Mouse (Mus musculus) neural tube, embryonic 15.5 days (tissue): ENCODE measurements around the gene Arhgdib. TPM values are rescaled to one million over a fixed set of nuclear protein-coding genes. Genes with fewer than 3 reads are reported as not detected.
A peak's percentile ranks its signal among the peaks of the same experiment; 100 is the strongest.
"Not testable (repeated sequence)": the region's sequence is repeated elsewhere in the genome, so short reads cannot be mapped to it uniquely, and the experiment has no call there.

Experiments
- ATAC-seq: fragments of 200-750 bp; cut with Nextera tagmentation; 2 replicates; pipeline ENCODE4 v1.8.0; 2017; ENCODE audit warnings: mild to moderate bottlenecking, moderate TSS enrichment, moderate library complexity; ENCODE audit not compliant: low FRiP score
- H3K27ac ChIP-seq: fragments of 300-500 bp; sonication (generic); replicated peaks from 2 replicates; pipeline ENCODE4 v1.5.1; 2015; ENCODE audit warnings: mild to moderate bottlenecking, inconsistent platforms
- H3K27me3 ChIP-seq: fragments of 300-500 bp; sonication (generic); replicated peaks from 2 replicates; pipeline ENCODE4 v1.6.1; 2015; ENCODE audit warnings: inconsistent platforms
- H3K36me3 ChIP-seq: fragments of 300-500 bp; sonication (generic); 2 replicates; pipeline ENCODE4 v1.6.1; 2015; ENCODE audit warnings: inconsistent platforms
- H3K4me1 ChIP-seq: fragments of 300-500 bp; sonication (generic); 2 replicates; pipeline ENCODE4 v1.6.1; 2015; ENCODE audit warnings: inconsistent platforms
- H3K4me2 ChIP-seq: fragments of 300-500 bp; sonication (generic); 2 replicates; pipeline ENCODE4 v1.6.1; 2015; ENCODE audit warnings: inconsistent platforms, mild to moderate bottlenecking, moderate library complexity
- H3K4me3 ChIP-seq: fragments of 300-500 bp; sonication (generic); replicated peaks from 2 replicates; pipeline ENCODE4 v1.5.1; 2015; ENCODE audit warnings: mild to moderate bottlenecking, inconsistent platforms
- H3K9ac ChIP-seq: fragments of 300-500 bp; sonication (generic); replicated peaks from 2 replicates; pipeline ENCODE4 v1.6.1; 2015; ENCODE audit warnings: mild to moderate bottlenecking, inconsistent platforms
- H3K9me3 ChIP-seq: fragments of 300-500 bp; sonication (generic); replicated peaks from 2 replicates; pipeline ENCODE4 v1.6.1; 2016; ENCODE audit warnings: inconsistent platforms
- WGBS: fragments of 180-500 bp; shearing (Covaris S2); methylation state at CpG from one replicate; pipeline ENCODE4 v1.1.7; 2015; ENCODE audit warnings: mixed read lengths; 5-methylcytosine and 5-hydroxymethylcytosine counted together
- polyA plus RNA-seq: library from polyadenylated mRNA; unstranded; fragments of >200 nt; fragmentation: Nextera tagmentation; extraction: Ambion mirVana; gene quantifications from 2 replicates; pipeline ENCODE4 v1.2.1, GENCODE M21; 2015

The Arhgdib gene
- polyA plus RNA-seq: 13.8 and 95.4 TPM in 2 replicates

DNA sequence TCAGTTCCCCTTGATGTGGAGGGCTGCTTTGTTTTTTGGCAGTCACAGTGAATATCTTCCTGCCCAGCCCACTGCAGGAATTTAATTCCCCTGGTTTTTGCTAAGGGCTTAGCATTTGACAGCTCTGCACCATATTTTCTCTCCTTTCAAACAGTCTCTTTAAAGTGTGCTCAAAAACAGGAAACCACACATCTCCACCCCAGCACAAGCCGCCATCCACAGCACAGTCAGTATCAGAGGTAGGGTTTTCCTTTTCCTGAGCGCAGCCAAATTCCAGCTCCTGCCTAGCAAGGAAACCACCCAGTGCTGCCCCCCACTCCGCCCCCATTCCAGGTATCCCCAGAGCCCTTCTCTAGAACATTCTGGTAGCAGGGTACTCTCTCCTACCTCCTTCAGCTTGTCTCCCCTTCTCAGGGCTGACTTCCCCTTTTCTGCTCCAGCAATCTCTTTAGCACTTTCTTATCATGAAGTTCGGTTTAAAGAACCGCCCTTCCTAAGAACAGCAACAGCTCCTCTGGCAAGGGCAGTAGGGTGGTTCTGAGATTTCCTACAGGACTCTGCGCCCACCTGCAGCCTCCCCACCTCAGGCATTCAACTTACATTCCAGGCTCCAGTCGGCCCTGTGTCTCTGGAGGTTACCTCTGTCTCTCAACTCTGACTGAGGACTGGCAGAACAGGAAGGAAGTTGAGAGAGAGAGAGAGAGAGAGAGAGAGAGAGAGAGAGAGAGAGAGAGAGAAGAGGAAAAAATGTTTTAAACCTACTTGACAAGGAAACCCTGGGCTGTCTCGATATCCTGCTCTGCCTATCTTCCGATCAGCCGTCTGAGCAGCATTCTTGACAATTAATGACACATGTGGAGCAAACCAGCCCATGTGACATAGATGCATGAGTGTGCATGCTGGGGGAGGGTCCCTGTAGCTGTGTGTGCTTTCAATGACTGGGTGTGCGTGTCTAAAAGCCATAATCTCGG is at the start of gene Arhgdib:
TSS of gene Arhgdib (minus strand) at position 849 of the 971 bp plus-strand sequence.
- Histone ChIP-seq H3K27ac (peak within 1 kb of the TSS; percentile 54), H3K4me3 (no peak within 1 kb of the TSS), H3K27me3 (no peaks in the 10 kb centered on the region), H3K4me1 (no peaks in the 10 kb centered on the region), H3K36me3 (no peaks in the 10 kb centered on the region), H3K9ac (no peak within 1 kb of the TSS), H3K4me2 (no peak within 1 kb of the TSS), H3K9me3 (no peaks in the 10 kb centered on the region)
- WGBS: 64% methylated on average over 12 of the region's 12 CpGs
- ATAC-seq: no peak

GRCm38 (mm10) chr6:136990557-136990956 is 48.9 kb upstream of the Arhgdib start:
- WGBS: 41% methylated on average over 8 of the region's 8 CpGs
- H3K36me3 ChIP-seq: no peaks in the 10 kb centered on the region

GRCm38 (mm10) chr6:136989824-136990497 is 48.3 kb upstream of the Arhgdib start:
- Histone ChIP-seq H3K4me1 (peaks cover 13% of the 10 kb centered on the region), H3K4me2 (peak overlapping the region; percentile 34), H3K4me3 (no peak overlapping the region)

More at GRCm38 (mm10) chr6:136990557-136990956, 48.9 kb upstream of the Arhgdib start:
- Histone ChIP-seq H3K4me3 (no peak overlapping the region), H3K9me3 (no peaks in the 10 kb centered on the region), H3K4me2 (0 out of 2 replicates have a peak overlapping the region, but pooled peaks have one; percentile 34), H3K27me3 (no peaks in the 10 kb centered on the region), H3K27ac (no peak overlapping the region), H3K9ac (no peak overlapping the region), H3K4me1 (peaks cover 13% of the 10 kb centered on the region)
- no peak for ATAC-seq

GRCm38 (mm10) chr6:136988536-136989060 is 46.9 kb upstream of the Arhgdib start:
- H3K4me2 ChIP-seq: no peak overlapping the region
- H3K4me3 ChIP-seq: no peak overlapping the region
- H3K27ac ChIP-seq: no peak overlapping the region
- H3K9me3 ChIP-seq: no peaks in the 10 kb centered on the region
- peaks cover 13% of the 10 kb centered on the region for H3K4me1 ChIP-seq
- ATAC-seq: no peak
- WGBS: 92% methylated on average over 7 of the region's 7 CpGs
- no peak overlapping the region for H3K9ac ChIP-seq
- H3K36me3 ChIP-seq: no peaks in the 10 kb centered on the region
- H3K27me3 ChIP-seq: no peaks in the 10 kb centered on the region

More at GRCm38 (mm10) chr6:136989824-136990497, 48.3 kb upstream of the Arhgdib start:
- Histone ChIP-seq H3K36me3 (no peaks in the 10 kb centered on the region), H3K9me3 (no peaks in the 10 kb centered on the region), H3K27ac (peak overlapping the region; percentile 9; the same call in 1 of the 2 replicates), H3K9ac (no peak overlapping the region), H3K27me3 (no peaks in the 10 kb centered on the region)
- ATAC-seq: no peak
- WGBS: 37% methylated on average over 11 of the region's 11 CpGs

- no peaks in the 10 kb centered on the region for H3K9me3 ChIP-seq
- no peak overlapping the region for H3K27ac ChIP-seq
- peaks cover 17% of the 10 kb centered on the region for H3K4me1 ChIP-seq
- H3K27me3 ChIP-seq: no peaks in the 10 kb centered on the region
- 69% methylated on average over 11 of the region's 11 CpGs for WGBS
- no peak overlapping the region for H3K4me2 ChIP-seq
- H3K9ac ChIP-seq: no peak overlapping the region
- ATAC-seq: no peak
- no peaks in the 10 kb centered on the region for H3K36me3 ChIP-seq
- H3K4me3 ChIP-seq: no peak overlapping the region
Observed at GRCm38 (mm10) chr6:136986718-136987117, 45.0 kb upstream of the Arhgdib start.

GRCm38 (mm10) chr6:136986019-136986418 is 44.3 kb upstream of the Arhgdib start:
- H3K4me2 ChIP-seq: peak overlapping the region; percentile 7; the same call in 1 of the 2 replicates
- no peaks in the 10 kb centered on the region for H3K9me3 ChIP-seq
- no peak overlapping the region for H3K9ac ChIP-seq
- WGBS: 66% methylated on average over 13 of the region's 13 CpGs
- H3K27ac ChIP-seq: no peak overlapping the region
- ATAC-seq: no peak
- H3K4me3 ChIP-seq: no peak overlapping the region
- no peaks in the 10 kb centered on the region for H3K27me3 ChIP-seq
- peaks cover 14% of the 10 kb centered on the region for H3K4me1 ChIP-seq
- H3K36me3 ChIP-seq: no peaks in the 10 kb centered on the region

DNA sequence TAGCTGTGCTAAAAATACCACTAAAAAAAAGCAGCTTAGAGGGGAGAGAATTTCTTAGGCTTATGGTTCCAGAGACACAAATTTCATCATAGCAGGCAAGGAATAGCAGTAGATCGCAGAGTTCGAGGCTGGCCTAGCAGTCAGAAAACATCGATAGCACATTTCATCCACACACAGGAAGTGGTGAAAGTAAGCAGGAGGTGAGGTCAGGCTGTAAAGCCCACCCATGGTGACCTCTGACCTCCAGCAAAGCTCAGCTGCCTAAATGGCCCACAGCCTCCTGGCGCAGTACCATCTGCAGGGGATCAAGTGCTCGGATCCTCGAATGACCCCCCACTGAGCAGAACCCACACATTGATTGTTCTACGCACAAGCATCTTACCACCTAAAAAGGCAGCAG is 41.5 kb upstream of the Arhgdib start:
- 49% methylated on average over 7 of the region's 7 CpGs for WGBS
- peaks cover 7% of the 10 kb centered on the region for H3K4me1 ChIP-seq
- no peaks in the 10 kb centered on the region for H3K9me3 ChIP-seq
- H3K27ac ChIP-seq: no peak overlapping the region
- H3K4me2 ChIP-seq: no peak overlapping the region
- no peak for ATAC-seq
- H3K36me3 ChIP-seq: no peaks in the 10 kb centered on the region
- no peaks in the 10 kb centered on the region for H3K27me3 ChIP-seq
- no peak overlapping the region for H3K4me3 ChIP-seq
- no peak overlapping the region for H3K9ac ChIP-seq

DNA sequence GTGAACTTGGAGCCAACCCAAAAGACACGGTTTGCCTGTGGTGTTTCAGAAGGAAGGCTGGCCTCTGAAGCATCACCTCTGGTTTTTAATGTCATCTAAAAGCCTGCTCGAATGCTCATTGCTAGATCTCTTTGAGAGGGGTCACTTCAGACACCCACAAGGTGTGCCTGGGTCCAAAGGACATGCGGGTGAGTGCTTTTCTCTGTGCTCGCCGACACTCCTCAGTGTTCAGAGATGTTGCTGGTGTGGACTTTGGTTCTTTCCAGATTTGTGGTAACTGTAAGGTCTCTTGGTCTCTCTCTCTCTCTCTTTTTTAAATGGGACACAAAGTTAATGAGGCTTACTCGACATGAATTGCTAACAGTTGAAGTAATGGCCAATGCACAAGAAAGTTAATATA is 40.9 kb upstream of the Arhgdib start:
- H3K4me2 ChIP-seq: no peak overlapping the region
- H3K36me3 ChIP-seq: no peaks in the 10 kb centered on the region
- no peak overlapping the region for H3K9ac ChIP-seq
- no peaks in the 10 kb centered on the region for H3K9me3 ChIP-seq
- no peak overlapping the region for H3K4me3 ChIP-seq
- ATAC-seq: no peak
- peaks cover 7% of the 10 kb centered on the region for H3K4me1 ChIP-seq
- H3K27me3 ChIP-seq: no peaks in the 10 kb centered on the region
- no peak overlapping the region for H3K27ac ChIP-seq
- WGBS: 74% methylated on average over 6 of the region's 6 CpGs

DNA sequence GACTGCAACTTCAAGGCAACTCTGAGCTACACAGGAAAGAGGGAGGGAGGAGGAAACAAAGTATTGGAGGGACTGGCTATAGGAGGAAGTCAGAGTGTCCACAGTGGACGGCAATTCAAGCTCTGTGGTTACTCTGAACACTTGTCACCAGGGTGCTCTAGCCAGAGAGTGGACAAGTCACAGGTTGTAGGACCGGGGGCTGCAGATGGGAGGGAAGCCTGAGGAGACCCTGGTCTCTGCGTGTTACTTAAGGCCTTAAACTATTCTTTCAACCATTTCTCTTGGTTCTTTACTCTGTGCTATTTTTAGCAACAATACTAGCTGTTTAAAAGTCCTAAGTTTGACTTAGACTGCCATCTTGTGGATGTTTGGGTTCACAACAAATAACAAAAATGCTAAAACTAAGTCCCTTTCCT is 38.6 kb upstream of the Arhgdib start:
- Histone ChIP-seq H3K4me3 (no peak overlapping the region), H3K9me3 (no peaks in the 10 kb centered on the region), H3K27me3 (no peaks in the 10 kb centered on the region), H3K4me1 (peaks cover 7% of the 10 kb centered on the region), H3K36me3 (no peaks in the 10 kb centered on the region), H3K27ac (no peak overlapping the region), H3K4me2 (no peak overlapping the region), H3K9ac (no peak overlapping the region)
- WGBS: 23% methylated on average over 3 of the region's 3 CpGs
- ATAC-seq: peak; percentile 69

- Histone ChIP-seq H3K9me3 (no peaks in the 10 kb centered on the region), H3K4me3 (no peak overlapping the region), H3K27ac (no peak overlapping the region), H3K36me3 (no peaks in the 10 kb centered on the region), H3K9ac (no peak overlapping the region), H3K27me3 (no peaks in the 10 kb centered on the region), H3K4me2 (no peak overlapping the region), H3K4me1 (peaks cover 7% of the 10 kb centered on the region)
- ATAC-seq: no peak
- 86% methylated on average over 23 of the region's 23 CpGs for WGBS
Observed at GRCm38 (mm10) chr6:136979274-136980082, 37.8 kb upstream of the Arhgdib start.

GRCm38 (mm10) chr6:136968877-136969276 is 27.2 kb upstream of the Arhgdib start:
- not testable (repeated sequence) for H3K36me3 ChIP-seq, H3K4me3 ChIP-seq, H3K27me3 ChIP-seq, ATAC-seq, H3K4me1 ChIP-seq, H3K9me3 ChIP-seq, H3K9ac ChIP-seq, H3K27ac ChIP-seq, H3K4me2 ChIP-seq
- 48% methylated on average over 4 of the region's 4 CpGs for WGBS
